Mouse (Mus musculus) spleen, postnatal 36 days (tissue): Measurements from ENCODE around the gene Ifnar2.
"Not testable (repeated sequence)": the region's sequence is repeated elsewhere in the genome, so short reads cannot be mapped to it uniquely, and the experiment has no call there.

Experiments
- DNase-seq, 2 experiments: peaks; one replicate each; pipeline ENCODE4 v3.0.0; 2022; ENCODE audit warnings: low spot score in 2 of 2, mixed read lengths in 1 of 2

Gene Ifnar2

GRCm38 (mm10) chr16:91426586-91426985, 54.0 kb downstream of the Ifnar2 start:
- no peak for DNase-seq

GRCm38 (mm10) chr16:91427461-91427860, 54.9 kb downstream of the Ifnar2 start:
- DNase-seq, result no peak

GRCm38 (mm10) chr16:91428259-91428865, 55.8 kb downstream of the Ifnar2 start:
- no peak for DNase-seq

GRCm38 (mm10) chr16:91432720-91433328, 60.2 kb downstream of the Ifnar2 start:
- DNase-seq, result peak; percentile 65 to 72

GRCm38 (mm10) chr16:91433329-91433933, 60.8 kb downstream of the Ifnar2 start:
- DNase-seq, result peak; percentile 52 to 61

GRCm38 (mm10) chr16:91434119-91434518, 61.5 kb downstream of the Ifnar2 start:
- no peak for DNase-seq

GRCm38 (mm10) chr16:91438081-91438480, 65.5 kb downstream of the Ifnar2 start:
- no peak for DNase-seq

- DNase-seq, result not testable (repeated sequence)
Observed at GRCm38 (mm10) chr16:91438599-91438998, 66.0 kb downstream of the Ifnar2 start.

GRCm38 (mm10) chr16:91441366-91441765, 68.8 kb downstream of the Ifnar2 start:
- peak; percentile 62 to 79 for DNase-seq

- peak; percentile 68 to 81 for DNase-seq
Observed at GRCm38 (mm10) chr16:91441811-91442240, 69.2 kb downstream of the Ifnar2 start.

- DNase-seq, result peak in 1 of 2 experiments; percentile 38
Observed at GRCm38 (mm10) chr16:91442446-91442845, 69.9 kb downstream of the Ifnar2 start.

GRCm38 (mm10) chr16:91443211-91443611, 70.6 kb downstream of the Ifnar2 start:
- DNase-seq, result no peak

- no peak for DNase-seq
Observed at GRCm38 (mm10) chr16:91444847-91445246, 72.3 kb downstream of the Ifnar2 start.

GRCm38 (mm10) chr16:91445566-91445965, 73.0 kb downstream of the Ifnar2 start:
- peak; percentile 78 for DNase-seq

- DNase-seq, result peak; percentile 68 to 79
Observed at GRCm38 (mm10) chr16:91446778-91447511, 74.4 kb downstream of the Ifnar2 start.

GRCm38 (mm10) chr16:91447512-91447900, 74.9 kb downstream of the Ifnar2 start:
- DNase-seq, result no peak

- DNase-seq, result peak in 1 of 2 experiments; percentile 35
Observed at GRCm38 (mm10) chr16:91448088-91448487, 75.5 kb downstream of the Ifnar2 start.

- DNase-seq, result no peak
Observed at GRCm38 (mm10) chr16:91448895-91449294, 76.3 kb downstream of the Ifnar2 start.

- DNase-seq, result no peak
Observed at GRCm38 (mm10) chr16:91450137-91451064, 77.8 kb downstream of the Ifnar2 start.

- peak; percentile 76 to 78 for DNase-seq
Observed at GRCm38 (mm10) chr16:91451949-91452348, 79.4 kb downstream of the Ifnar2 start.

GRCm38 (mm10) chr16:91452363-91452896, 79.8 kb downstream of the Ifnar2 start:
- DNase-seq, result peak; percentile 62 to 68
